Mouse (Mus musculus) hindbrain, embryonic 12.5 days (tissue): ENCODE data around the gene Gm10842. TPM values are rescaled to one million over a fixed set of nuclear protein-coding genes. Genes with fewer than 3 reads are reported as not detected.
A peak's percentile ranks its signal among the peaks of the same experiment; 100 is the strongest.

Experiments used
- ATAC-seq: fragments of 200-750 bp; cut with Nextera tagmentation; 2 replicates; pipeline ENCODE4 v1.8.0; 2017; ENCODE audit warnings: moderate TSS enrichment; ENCODE audit not compliant: low FRiP score
- H3K27ac ChIP-seq: fragments of 300-500 bp; sonication (generic); 2 replicates; pipeline ENCODE4 v1.5.1; 2016; ENCODE audit warnings: mild to moderate bottlenecking
- H3K27me3 ChIP-seq: fragments of 300-500 bp; sonication (generic); 2 replicates; pipeline ENCODE4 v1.6.1; 2016; ENCODE audit warnings: mild to moderate bottlenecking
- H3K36me3 ChIP-seq: fragments of 300-500 bp; sonication (generic); 2 replicates; pipeline ENCODE4 v1.6.1; 2016; ENCODE audit warnings: mild to moderate bottlenecking
- H3K4me1 ChIP-seq: fragments of 300-500 bp; sonication (generic); 2 replicates; pipeline ENCODE4 v1.6.1; 2016
- H3K4me2 ChIP-seq: fragments of 300-500 bp; sonication (generic); replicated peaks from 2 replicates; pipeline ENCODE4 v1.6.1; 2016; ENCODE audit warnings: mild to moderate bottlenecking
- H3K4me3 ChIP-seq: fragments of 300-500 bp; sonication (generic); 2 replicates; pipeline ENCODE4 v1.5.1; 2016; ENCODE audit warnings: mild to moderate bottlenecking
- H3K9ac ChIP-seq: fragments of 300-500 bp; sonication (generic); 2 replicates; pipeline ENCODE4 v1.6.1; 2016; ENCODE audit warnings: mild to moderate bottlenecking, moderate library complexity
- H3K9me3 ChIP-seq: fragments of 300-500 bp; sonication (generic); replicated peaks from 2 replicates; pipeline ENCODE4 v1.6.1; 2016; ENCODE audit warnings: mild to moderate bottlenecking
- WGBS: fragments of 180-500 bp; shearing (Covaris S2); methylation state at CpG from one replicate; pipeline ENCODE4 v1.1.7; 2016; 5-methylcytosine and 5-hydroxymethylcytosine counted together
- polyA plus RNA-seq: library from polyadenylated mRNA; unstranded; fragments of >200 nt; fragmentation: Nextera tagmentation; extraction: Ambion mirVana; gene quantifications from 2 replicates; pipeline ENCODE4 v1.2.1, GENCODE M21; 2016

Gene Gm10842
- polyA plus RNA-seq, 1 experiment from 2014 or later, result not detected

DNA sequence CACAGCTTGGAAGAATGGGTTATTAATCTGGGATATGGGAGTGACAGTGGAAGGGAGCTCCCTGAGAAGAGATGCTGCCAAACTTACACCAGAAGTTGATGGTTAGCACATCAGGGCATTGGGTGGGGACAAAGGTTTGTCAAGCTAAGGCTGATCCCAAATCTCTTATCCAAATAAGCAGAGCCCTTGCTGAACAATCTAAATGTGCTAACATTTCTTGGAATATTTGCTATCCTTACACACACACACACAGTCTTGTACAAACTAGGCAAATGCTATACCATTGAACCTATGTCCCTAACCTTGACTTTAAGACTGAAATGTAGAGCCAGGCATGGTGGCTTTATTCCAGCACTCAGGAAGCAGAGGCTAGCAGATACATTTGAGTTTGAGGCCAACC is 3.1 kb upstream of the Gm10842 start:
- no peak overlapping the region for H3K27ac ChIP-seq
- H3K4me1 ChIP-seq, result no peaks in the 10 kb centered on the region
- no peak overlapping the region for H3K4me3 ChIP-seq
- ATAC-seq, result no peak
- no peaks in the 10 kb centered on the region for H3K27me3 ChIP-seq
- peaks cover 27% of the 10 kb centered on the region for H3K36me3 ChIP-seq
- no peak overlapping the region for H3K9ac ChIP-seq
- no peaks in the 10 kb centered on the region for H3K9me3 ChIP-seq
- H3K4me2 ChIP-seq, result no peak overlapping the region

- H3K9me3 ChIP-seq, result no peaks in the 10 kb centered on the region
- no peaks in the 10 kb centered on the region for H3K27me3 ChIP-seq
- no peak overlapping the region for H3K4me2 ChIP-seq
- 88% methylated on average over 3 of the region's 3 CpGs for WGBS
- ATAC-seq, result no peak
- no peak overlapping the region for H3K4me3 ChIP-seq
- H3K9ac ChIP-seq, result no peak overlapping the region
- H3K4me1 ChIP-seq, result no peaks in the 10 kb centered on the region
- H3K36me3 ChIP-seq, result peaks cover 22% of the 10 kb centered on the region
- H3K27ac ChIP-seq, result no peak overlapping the region
These were observed 2.6 kb upstream of the Gm10842 start for GRCm38 (mm10) chr11:105144084-105144483.

DNA sequence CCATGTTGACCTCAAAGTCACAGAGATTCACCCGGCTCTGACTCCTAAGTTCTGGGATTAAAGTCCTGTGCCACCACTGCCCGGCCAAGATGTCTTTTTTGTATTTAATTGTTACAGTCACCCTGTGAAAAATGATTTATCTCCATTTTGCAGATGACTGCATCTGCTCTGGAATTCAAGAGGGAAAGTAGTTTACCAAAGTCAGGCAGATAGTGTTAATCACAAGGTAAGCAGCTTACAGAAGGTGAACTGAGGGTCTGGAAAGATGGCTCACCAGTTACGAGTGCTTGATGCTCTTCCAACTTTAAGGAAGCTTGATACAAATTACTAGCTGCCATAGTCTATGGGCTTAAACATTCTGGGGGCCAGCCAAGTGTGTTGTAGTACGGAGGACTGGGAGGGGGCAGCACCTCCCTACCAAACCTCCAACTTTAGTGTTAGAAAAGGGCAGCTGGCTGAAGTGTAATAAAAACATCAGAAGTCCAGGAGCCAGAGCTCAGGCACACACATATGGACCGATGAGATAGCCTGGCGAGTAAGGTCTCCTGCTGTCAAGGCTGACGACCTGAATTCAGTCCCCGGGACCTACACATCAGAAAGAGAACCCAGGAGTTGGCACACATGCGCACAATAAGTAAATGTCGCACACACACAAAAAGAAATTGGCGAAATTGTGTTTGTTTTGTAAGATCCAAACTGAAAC is 2.0 kb upstream of the Gm10842 start:
- no peak overlapping the region for H3K27ac ChIP-seq
- H3K4me3 ChIP-seq, result no peak overlapping the region
- no peaks in the 10 kb centered on the region for H3K9me3 ChIP-seq
- peaks cover 16% of the 10 kb centered on the region for H3K36me3 ChIP-seq
- no peaks in the 10 kb centered on the region for H3K27me3 ChIP-seq
- no peak overlapping the region for H3K4me2 ChIP-seq
- no peak for ATAC-seq
- H3K4me1 ChIP-seq, result no peaks in the 10 kb centered on the region
- WGBS, result 82% methylated on average over 11 of the region's 11 CpGs
- H3K9ac ChIP-seq, result no peak overlapping the region

GRCm38 (mm10) chr11:105145211-105145610 is 1.5 kb upstream of the Gm10842 start:
- H3K27me3 ChIP-seq, result no peaks in the 10 kb centered on the region
- no peaks in the 10 kb centered on the region for H3K4me1 ChIP-seq
- peaks cover 11% of the 10 kb centered on the region; the same call in 1 of the 2 replicates for H3K36me3 ChIP-seq
- H3K27ac ChIP-seq, result no peak overlapping the region
- H3K4me3 ChIP-seq, result no peak overlapping the region
- 88% methylated on average over 10 of the region's 10 CpGs for WGBS
- no peak for ATAC-seq
- H3K9me3 ChIP-seq, result no peaks in the 10 kb centered on the region
- no peak overlapping the region for H3K4me2 ChIP-seq
- no peak overlapping the region for H3K9ac ChIP-seq

DNA sequence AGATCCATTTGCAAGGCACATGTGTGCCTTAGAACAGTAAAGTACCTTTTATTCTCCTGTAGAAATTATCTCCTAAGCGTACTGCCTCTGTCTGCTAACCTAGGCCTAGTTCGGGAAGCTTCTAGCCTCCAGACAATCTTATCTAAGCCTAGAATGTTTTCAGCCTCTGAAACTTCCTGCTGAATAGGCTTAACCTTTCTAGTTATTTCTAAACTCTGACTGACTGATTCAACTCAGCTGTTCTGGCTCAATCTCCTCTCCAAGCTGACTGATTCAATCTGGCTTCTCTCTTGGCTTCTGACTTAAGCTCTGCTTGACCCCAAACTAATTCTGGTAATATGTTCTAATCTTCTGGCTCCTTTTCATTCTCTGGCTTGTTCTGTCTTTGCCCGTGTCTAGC is 2.7 kb downstream of the Gm10842 start:
- 81% methylated on average over 3 of the region's 3 CpGs for WGBS
- H3K27ac ChIP-seq, result no peak overlapping the region

DNA sequence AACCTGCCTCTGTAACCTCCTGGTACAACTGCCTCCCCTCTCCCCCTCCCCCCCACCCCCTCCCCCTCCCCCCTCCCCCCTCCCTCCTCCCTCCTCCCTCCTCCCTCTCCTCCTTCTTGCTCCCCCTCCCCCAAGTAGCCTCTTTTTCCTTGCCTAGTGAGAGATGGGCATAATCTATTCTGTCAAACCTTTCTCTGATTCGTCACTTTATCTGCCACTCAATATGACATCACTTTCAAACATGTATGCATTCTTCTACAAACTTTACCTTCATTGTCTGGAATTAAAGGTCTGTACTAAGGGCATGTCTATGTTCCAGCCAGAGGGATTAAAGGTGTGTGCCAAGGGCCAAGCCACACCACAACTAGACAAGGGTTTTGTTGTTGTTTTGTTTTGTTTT is 3.1 kb downstream of the Gm10842 start:
- no peak overlapping the region for H3K27ac ChIP-seq
- H3K9ac ChIP-seq, result no peak overlapping the region
- H3K4me3 ChIP-seq, result no peak overlapping the region
- ATAC-seq, result no peak
- no peaks in the 10 kb centered on the region for H3K9me3 ChIP-seq
- H3K36me3 ChIP-seq, result no peaks in the 10 kb centered on the region
- WGBS, result 75% methylated on average over 1 of the region's 1 CpGs
- no peaks in the 10 kb centered on the region for H3K27me3 ChIP-seq
- no peak overlapping the region for H3K4me2 ChIP-seq
- H3K4me1 ChIP-seq, result peaks cover 18% of the 10 kb centered on the region

More for the DNA sequence above, 2.7 kb downstream of the Gm10842 start:
- Histone ChIP-seq H3K36me3 (no peaks in the 10 kb centered on the region), H3K4me3 (no peak overlapping the region), H3K4me2 (no peak overlapping the region), H3K9me3 (no peaks in the 10 kb centered on the region), H3K27me3 (no peaks in the 10 kb centered on the region), H3K9ac (no peak overlapping the region), H3K4me1 (peaks cover 18% of the 10 kb centered on the region)
- no peak for ATAC-seq

DNA sequence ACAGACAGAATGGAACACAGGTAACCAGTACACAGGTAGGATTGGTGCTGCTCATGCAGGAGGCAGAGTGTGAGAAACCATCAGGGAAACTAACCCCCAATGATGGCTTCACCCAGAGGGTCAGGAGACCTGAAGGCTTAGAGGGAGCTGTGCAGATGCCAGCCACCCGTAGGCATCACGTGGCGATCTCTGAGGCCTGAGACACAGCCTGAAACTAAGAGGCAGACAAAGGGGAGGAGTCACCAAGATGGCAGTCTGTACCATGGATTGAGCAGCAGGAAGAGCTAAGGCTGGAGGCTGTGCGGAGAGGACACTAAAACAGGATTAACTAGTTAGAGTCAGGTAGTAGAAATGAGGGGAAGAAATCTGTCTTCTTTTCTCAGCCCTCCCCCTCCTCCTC is 4.0 kb downstream of the Gm10842 start:
- peaks cover 18% of the 10 kb centered on the region for H3K4me1 ChIP-seq
- no peaks in the 10 kb centered on the region for H3K36me3 ChIP-seq
- no peaks in the 10 kb centered on the region for H3K27me3 ChIP-seq
- ATAC-seq, result no peak
- no peaks in the 10 kb centered on the region for H3K9me3 ChIP-seq
- H3K4me2 ChIP-seq, result no peak overlapping the region
- H3K9ac ChIP-seq, result no peak overlapping the region
- no peak overlapping the region for H3K27ac ChIP-seq
- WGBS, result 77% methylated on average over 4 of the region's 4 CpGs
- no peak overlapping the region for H3K4me3 ChIP-seq

GRCm38 (mm10) chr11:105151226-105152016 is 4.7 kb downstream of the Gm10842 start:
- Histone ChIP-seq H3K9ac (no peak overlapping the region), H3K4me2 (peak overlapping the region; percentile 25)
- ATAC-seq, result no peak

DNA sequence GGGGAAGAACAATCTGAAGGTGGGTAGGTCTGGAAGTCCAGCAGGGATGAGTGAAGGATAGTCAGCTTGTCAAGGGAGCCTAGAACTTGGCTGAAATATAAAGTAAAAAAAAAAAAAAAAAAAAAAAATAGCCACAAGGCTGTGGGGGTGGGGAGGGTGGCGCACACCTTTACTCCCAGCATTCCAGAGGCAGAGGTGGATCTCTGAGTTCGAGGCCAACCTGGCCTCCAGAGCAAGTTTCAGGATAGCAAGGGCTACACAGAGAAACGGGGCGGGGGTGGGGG is 5.3 kb downstream of the Gm10842 start:
- H3K4me3 ChIP-seq, result no peak overlapping the region
- H3K4me1 ChIP-seq, result peaks cover 18% of the 10 kb centered on the region
- ATAC-seq, result no peak
- WGBS, result 100% methylated on average over 1 of the region's 4 CpGs
- H3K36me3 ChIP-seq, result no peaks in the 10 kb centered on the region
- no peak overlapping the region for H3K4me2 ChIP-seq
- H3K27ac ChIP-seq, result no peak overlapping the region
- H3K9me3 ChIP-seq, result no peaks in the 10 kb centered on the region
- no peaks in the 10 kb centered on the region for H3K27me3 ChIP-seq
- no peak overlapping the region for H3K9ac ChIP-seq

More at GRCm38 (mm10) chr11:105151226-105152016, 4.7 kb downstream of the Gm10842 start:
- Histone ChIP-seq H3K27ac (no peak overlapping the region), H3K4me3 (no peak overlapping the region), H3K9me3 (no peaks in the 10 kb centered on the region), H3K4me1 (peaks cover 18% of the 10 kb centered on the region), H3K36me3 (no peaks in the 10 kb centered on the region), H3K27me3 (no peaks in the 10 kb centered on the region)
- WGBS, result 25% methylated on average over 18 of the region's 19 CpGs

DNA sequence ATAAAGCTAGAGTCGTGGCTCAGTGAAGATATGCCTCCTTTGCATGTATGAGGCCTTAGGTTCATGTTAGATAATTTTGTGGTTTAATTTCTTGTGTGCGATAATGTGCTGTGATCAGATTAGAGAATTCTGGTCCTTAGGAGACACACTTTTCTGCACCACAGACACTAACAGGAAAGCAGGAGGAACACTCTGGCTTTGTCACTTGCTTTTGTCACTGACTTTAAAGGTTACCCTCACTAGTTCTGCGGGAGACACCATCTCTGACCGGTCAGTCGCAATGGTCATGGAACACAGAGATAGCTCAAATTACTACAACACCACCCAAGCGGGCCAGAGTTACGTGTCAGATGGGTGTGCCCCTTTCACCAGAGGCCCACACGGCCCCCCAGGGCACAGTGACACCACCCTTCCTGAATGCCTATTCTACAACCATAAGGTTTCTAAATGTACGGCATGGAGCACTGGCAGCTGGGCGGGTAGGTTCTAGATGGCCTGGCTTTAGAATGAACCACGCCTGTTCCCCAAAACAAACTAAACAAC is 5.7 kb downstream of the Gm10842 start:
- H3K36me3 ChIP-seq, result no peaks in the 10 kb centered on the region
- no peak overlapping the region for H3K4me2 ChIP-seq
- no peaks in the 10 kb centered on the region for H3K27me3 ChIP-seq
- H3K9me3 ChIP-seq, result no peaks in the 10 kb centered on the region
- H3K9ac ChIP-seq, result no peak overlapping the region
- H3K4me1 ChIP-seq, result peaks cover 18% of the 10 kb centered on the region
- ATAC-seq, result no peak
- 79% methylated on average over 11 of the region's 11 CpGs for WGBS
- no peak overlapping the region for H3K27ac ChIP-seq
- H3K4me3 ChIP-seq, result no peak overlapping the region

- WGBS, result 22% methylated on average over 12 of the region's 12 CpGs
- Histone ChIP-seq H3K27ac (0 out of 2 replicates have a peak overlapping the region, but pooled peaks have one; percentile 8), H3K9ac (no peak overlapping the region), H3K27me3 (no peaks in the 10 kb centered on the region), H3K4me2 (no peak overlapping the region), H3K4me3 (no peak overlapping the region), H3K4me1 (peaks cover 18% of the 10 kb centered on the region), H3K36me3 (no peaks in the 10 kb centered on the region), H3K9me3 (no peaks in the 10 kb centered on the region)
- ATAC-seq, result peak; percentile 81
These were observed 6.6 kb downstream of the Gm10842 start for GRCm38 (mm10) chr11:105153068-105153833.

- peaks cover 18% of the 10 kb centered on the region for H3K4me1 ChIP-seq
- no peak overlapping the region for H3K4me3 ChIP-seq
- no peaks in the 10 kb centered on the region for H3K36me3 ChIP-seq
- no peak overlapping the region for H3K9ac ChIP-seq
- H3K4me2 ChIP-seq, result no peak overlapping the region
- no peak overlapping the region for H3K27ac ChIP-seq
- WGBS, result 76% methylated on average over 4 of the region's 4 CpGs
- H3K9me3 ChIP-seq, result no peaks in the 10 kb centered on the region
- H3K27me3 ChIP-seq, result no peaks in the 10 kb centered on the region
- ATAC-seq, result no peak
These were observed 9.2 kb downstream of the Gm10842 start for GRCm38 (mm10) chr11:105155915-105156314.
